Mouse (Mus musculus): Measurements from ENCODE around the gene Gng12.

- TF ChIP-seq CTCF (IDR thresholded peaks at IDR 0.05) = no peak
- no peak for TF ChIP-seq EP300 (IDR thresholded peaks at IDR 0.05)
Observed at GRCm38 (mm10) chr6:67056108-67056888, 160.1 kb downstream of the Gng12 start.
